Mouse (Mus musculus) megakaryocyte, embryonic 14.5 days (primary cell): Measurements from ENCODE around the gene Gm45618.

Experiments used
- FLI1 ChIP-seq: IDR thresholded peaks from 2 replicates; pipeline ENCODE4 v1.6.1; 2012; ENCODE audit warnings: low read length, inconsistent platforms, mixed read lengths
- GATA1 ChIP-seq: IDR thresholded peaks from 3 replicates; pipeline ENCODE4 v1.6.1; 2012; ENCODE audit warnings: mixed read lengths, low read length, inconsistent platforms, borderline replicate concordance

DNA sequence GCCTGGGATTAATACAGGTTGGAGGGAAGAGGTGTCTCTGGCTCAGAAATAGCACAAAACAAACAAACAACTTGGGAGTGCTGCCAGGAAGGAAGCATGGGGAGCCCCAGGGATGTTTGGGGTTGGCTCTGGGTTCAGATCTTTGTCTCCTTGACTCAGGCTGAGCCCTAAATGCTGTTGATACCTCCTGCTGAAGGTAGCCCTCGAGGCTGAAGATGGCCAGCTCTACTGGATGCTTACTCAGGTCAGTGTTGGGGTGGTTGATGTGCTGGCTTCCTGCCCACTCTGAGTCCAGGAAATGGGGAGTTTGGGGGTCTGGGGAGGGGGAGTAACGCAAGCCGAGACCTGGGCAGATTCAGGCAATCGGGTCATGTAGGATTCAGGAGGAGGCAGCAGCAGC lies 23.8 kb downstream of the Gm45618 start:
- TF ChIP-seq GATA1, result no peak
- TF ChIP-seq FLI1, result no peak
